Mouse (Mus musculus) lung, postnatal 10 days (tissue): ENCODE results near the gene Ccdc121.

Experiments used
- DNase-seq: peaks from one replicate; pipeline ENCODE4 v3.0.0; 2021

The Ccdc121 gene

GRCm38 (mm10) chr1:181511307-181511706, at the start of gene Ccdc121:
Gene Ccdc121, minus strand, starts transcription at chr1:181511451.
- peak; percentile 56 for DNase-seq

GRCm38 (mm10) chr1:181560325-181560724, 49.1 kb upstream of the Ccdc121 start:
- DNase-seq = no peak

GRCm38 (mm10) chr1:181559655-181560054, 48.4 kb upstream of the Ccdc121 start:
- DNase-seq = no peak

GRCm38 (mm10) chr1:181555475-181555874, 44.2 kb upstream of the Ccdc121 start:
- no peak for DNase-seq

DNA sequence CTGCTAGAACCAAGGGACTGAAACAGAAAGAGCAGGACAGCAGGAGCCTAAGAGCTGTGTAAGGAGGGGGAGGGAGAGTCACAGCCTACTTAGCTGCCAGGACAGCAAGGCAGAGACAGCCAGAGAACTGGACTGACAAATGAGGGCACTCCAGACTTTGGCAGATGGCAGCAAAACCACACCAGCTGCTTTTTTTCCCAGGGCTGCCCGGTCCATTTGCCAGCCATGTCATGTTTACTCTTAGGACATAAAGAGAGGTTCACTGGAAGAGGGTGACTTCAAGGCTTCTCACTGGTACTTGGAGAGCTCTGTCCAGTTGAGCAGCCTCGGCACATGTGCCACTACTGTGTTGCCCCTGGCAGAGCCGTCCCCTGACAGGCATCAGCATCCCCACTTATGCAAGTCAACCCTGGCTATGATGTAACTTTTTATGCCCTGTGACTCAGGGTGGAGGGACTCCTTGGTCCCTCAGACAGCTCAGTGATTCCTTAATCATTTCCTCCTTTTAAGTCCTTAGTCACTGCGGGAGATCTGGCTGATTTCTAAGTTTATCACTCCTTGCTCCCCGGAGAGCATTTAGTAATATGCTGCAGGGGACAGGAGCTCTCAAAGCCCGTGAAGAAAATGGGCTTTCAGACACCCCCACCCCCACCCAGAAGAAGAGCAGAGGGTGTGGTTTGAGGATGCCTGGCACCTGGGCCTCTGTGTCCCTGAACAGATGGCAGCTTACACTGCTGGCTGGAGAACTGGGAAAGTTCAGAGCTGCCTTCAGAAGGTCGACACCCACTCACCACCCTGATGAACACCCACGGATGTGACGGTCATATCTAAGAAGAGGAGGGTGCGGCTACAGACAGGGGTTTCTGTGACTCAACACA, 41.5 kb upstream of the Ccdc121 start:
- DNase-seq = peak; percentile 18

GRCm38 (mm10) chr1:181550826-181551225, 39.6 kb upstream of the Ccdc121 start:
- DNase-seq = no peak

DNA sequence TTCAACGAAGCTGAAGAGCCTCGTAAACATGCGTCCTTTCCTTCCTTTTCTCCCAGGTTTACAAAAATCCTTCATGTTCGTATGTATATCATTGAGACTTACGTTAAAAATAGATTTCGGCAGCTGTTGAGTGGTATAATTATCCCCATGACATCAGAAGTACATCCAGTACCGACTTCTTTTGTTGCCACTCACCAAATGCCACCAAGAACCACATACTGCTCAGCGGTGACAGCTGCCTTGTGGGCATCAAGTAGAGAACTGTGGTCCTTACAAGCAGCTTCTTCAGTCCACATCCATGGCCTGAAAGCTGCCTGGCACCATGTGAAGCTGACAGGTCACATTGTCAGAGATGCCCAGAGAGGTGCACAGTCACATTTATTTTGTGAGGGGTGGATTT, 38.7 kb upstream of the Ccdc121 start:
- DNase-seq = no peak

- peak; percentile 76 for DNase-seq
Measured at GRCm38 (mm10) chr1:181545044-181545772, 34.0 kb upstream of the Ccdc121 start.

DNA sequence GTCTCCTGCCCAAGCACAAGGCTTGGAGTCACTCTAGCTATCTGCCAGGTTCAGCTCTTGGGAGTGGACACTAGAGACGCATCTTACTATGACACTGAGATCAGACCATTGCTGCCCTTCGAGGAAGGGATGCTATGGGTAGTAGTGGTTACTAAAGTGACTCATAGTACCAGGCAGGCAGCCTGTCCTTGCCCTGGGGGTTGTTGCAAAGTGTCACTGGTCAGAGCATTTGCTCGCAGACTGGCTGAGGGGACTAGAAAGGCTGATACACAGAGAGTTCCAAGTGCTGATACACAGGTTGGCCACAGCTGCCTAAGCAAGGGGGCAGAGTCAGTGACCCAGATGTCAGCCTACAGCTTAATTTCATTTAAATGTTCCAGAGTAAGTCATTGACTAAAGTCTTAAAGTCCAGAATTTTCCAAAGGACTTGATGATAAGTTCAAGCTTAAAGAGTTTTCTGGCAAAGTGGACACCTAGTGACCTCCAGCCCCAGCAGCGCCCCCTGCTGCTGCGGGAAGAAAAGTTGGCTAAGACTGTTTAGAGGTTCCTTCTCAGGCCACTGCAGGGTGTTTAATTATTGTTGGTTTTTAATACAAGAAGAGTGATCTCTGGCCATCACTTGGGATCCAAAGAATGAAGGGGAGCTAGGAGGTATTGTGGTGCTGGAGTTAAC, 32.6 kb upstream of the Ccdc121 start:
- peak; percentile 40 for DNase-seq

GRCm38 (mm10) chr1:181539846-181540769, 28.9 kb upstream of the Ccdc121 start:
- DNase-seq = peak; percentile 32

DNA sequence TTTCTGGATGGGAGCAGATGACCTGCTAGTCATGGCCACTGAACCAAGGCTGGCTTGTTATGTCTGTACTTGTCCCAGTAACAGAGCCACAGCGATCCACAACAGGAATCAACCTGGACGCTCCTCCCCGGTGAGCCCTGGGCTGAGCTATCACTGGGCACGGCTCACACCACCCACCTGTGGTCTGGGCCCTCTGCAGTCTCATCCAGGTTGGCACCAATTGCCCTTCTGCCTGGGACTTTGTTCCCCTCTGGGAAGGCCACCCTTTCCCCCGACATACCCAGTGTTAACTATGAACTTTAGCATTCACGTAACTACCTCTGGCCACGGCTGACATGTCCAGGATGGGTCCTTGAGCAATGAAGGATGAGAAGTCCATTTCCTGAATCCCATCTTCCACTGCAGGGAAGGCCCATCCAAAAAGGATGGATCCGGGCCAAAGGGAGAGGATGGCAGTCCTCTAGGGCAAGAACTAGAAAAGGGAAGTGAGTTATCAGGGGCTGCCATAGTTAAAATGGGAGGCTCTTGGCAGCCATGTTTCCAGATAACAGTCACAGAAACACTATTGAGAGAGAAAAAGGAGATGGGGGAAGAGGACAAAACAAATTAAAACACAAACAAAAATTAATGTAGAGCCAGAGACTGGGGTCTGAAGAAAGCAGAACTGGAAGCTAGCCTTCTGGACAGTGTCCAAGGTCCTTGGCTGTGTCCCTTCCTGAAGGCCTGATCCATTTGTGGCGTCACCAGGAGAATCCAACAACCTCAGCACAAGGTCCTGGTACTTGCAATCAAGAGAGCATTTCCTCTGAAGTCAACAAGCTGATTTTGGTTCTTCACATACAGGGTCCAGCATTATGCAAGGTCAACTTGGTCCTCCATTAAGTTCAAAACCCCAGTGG, 26.6 kb upstream of the Ccdc121 start:
- DNase-seq = no peak

GRCm38 (mm10) chr1:181535165-181535873, 24.1 kb upstream of the Ccdc121 start:
- DNase-seq = peak; percentile 21

DNA sequence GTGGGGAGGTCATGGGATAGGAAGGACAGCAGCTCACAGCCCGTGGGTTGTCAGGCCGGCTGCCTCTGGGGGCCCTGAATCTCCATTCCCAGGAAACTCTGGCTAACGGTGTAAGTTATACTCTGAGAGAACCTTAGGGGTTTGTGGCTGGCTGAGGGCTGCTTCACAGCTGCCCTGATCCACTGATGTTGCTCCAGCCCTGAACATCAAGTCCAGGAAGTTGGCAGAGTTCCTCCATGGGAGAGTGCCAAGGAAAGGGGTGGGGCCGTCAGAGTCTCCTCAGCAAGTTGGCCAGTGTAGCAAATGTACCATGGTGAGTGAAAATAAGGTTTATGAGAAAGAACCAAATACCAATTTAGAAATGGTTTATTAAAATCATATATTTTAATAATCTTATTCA, 18.1 kb upstream of the Ccdc121 start:
- peak; percentile 96 for DNase-seq

DNA sequence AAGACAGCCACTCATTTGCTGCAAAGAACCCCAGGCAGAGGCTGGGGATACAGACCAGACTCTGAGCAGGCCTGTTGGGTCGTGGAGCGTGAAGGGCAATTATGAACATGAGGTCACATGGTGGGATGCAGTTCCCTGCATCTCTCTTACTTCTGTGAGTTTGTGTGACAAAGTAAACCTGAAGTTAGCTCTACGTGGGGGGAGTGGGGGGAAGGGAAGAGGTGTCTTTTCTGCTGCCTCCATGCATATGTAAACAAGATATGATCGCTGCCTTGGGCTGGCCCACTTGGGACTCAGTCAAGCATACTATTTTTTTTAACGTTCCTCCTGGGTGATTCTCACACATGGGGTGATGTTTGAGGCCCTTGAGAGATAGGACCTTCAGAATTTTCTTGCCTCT, 14.7 kb upstream of the Ccdc121 start:
- DNase-seq = no peak

DNA sequence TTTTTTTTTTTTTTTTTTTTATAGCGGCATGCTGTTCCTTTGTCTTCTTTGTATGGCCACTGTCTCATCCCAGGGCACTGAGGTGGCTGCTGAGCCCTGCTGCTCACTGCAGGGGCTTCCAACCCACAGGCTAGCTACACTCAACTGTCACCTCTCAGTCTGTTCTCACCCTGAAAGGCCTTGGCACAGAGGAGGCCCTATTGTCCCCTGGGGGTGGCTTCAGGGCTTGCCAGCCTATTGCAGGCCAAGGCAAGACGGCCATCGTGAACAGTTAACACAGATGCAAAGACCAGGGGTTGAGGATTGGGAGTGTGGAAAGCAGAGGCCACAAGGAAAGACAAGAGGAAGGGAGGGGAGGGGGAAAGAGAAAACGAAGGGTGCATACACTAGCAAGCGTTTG, 12.6 kb upstream of the Ccdc121 start:
- no peak for DNase-seq

GRCm38 (mm10) chr1:181521401-181522091, 10.3 kb upstream of the Ccdc121 start:
- DNase-seq = no peak

- DNase-seq = no peak
Measured at GRCm38 (mm10) chr1:181519137-181519536, 7.9 kb upstream of the Ccdc121 start.

- no peak for DNase-seq
Measured at GRCm38 (mm10) chr1:181518046-181518445, 6.8 kb upstream of the Ccdc121 start.

DNA sequence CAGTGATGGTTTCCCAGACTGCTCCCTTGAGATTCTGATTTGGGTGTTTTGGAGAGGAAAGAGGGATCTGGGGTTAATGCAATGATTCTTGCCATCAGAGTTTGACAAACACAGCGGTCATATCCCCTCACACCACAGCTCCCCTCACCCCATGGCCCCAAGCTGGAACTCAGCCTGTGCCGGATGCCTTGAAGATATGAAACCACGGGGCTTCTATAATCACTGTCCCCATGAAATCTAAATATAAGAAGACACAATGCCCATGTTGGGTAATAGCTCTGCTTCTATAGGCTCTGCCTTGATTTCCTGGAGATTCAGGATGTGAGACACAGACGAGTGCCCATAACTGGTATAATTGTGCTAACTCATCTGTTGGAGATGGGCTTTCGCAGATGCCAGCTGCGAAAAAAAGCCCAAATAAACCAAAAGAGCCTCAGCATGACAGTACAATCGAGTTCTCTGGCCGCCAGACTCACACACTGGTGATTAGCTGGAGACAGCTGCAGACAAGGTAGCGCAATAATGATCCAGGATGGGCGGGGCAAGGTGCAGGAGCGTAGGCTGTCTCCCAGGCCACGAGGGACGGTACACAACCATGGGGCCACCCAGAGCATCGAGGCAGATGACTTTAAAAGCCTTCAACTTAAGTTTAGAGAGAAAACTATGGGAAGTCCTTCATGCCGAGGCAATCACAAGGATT, 1.3 kb upstream of the Ccdc121 start:
- no peak for DNase-seq
